Mouse (Mus musculus) limb, embryonic 13.5 days (tissue): ENCODE measurements at regions not wholly inside any gene's neighbourhood (a gene's known extent, or its start where the extent isn't known, plus 50 kb on each side); places are given as distances from the start of the nearest gene placed in this dataset.
A peak's percentile ranks its signal among the peaks of the same experiment; 100 is the strongest.
"Not testable (repeated sequence)": the region's sequence is repeated elsewhere in the genome, so short reads cannot be mapped to it uniquely, and the experiment has no call there.

Source experiments
- ATAC-seq: fragments of 200-750 bp; cut with Nextera tagmentation; 2 replicates; pipeline ENCODE4 v1.8.0; 2017; ENCODE audit warnings: low read depth, moderate number of reproducible peaks, moderate TSS enrichment; ENCODE audit not compliant: low FRiP score
- H3K27ac ChIP-seq: fragments of 300-500 bp; sonication (generic); 2 replicates; pipeline ENCODE4 v1.5.1; 2015; ENCODE audit warnings: inconsistent platforms, mild to moderate bottlenecking, moderate library complexity
- H3K27me3 ChIP-seq: fragments of 300-500 bp; sonication (generic); 2 replicates; pipeline ENCODE4 v1.6.1; 2015; ENCODE audit warnings: mild to moderate bottlenecking, inconsistent platforms
- H3K36me3 ChIP-seq: fragments of 300-500 bp; sonication (generic); 2 replicates; pipeline ENCODE4 v1.6.1; 2015; ENCODE audit warnings: inconsistent platforms, mild to moderate bottlenecking, moderate library complexity
- H3K4me1 ChIP-seq: fragments of 300-500 bp; sonication (generic); 2 replicates; pipeline ENCODE4 v1.6.1; 2015; ENCODE audit warnings: inconsistent platforms
- H3K4me2 ChIP-seq: fragments of 300-500 bp; sonication (generic); replicated peaks from 2 replicates; pipeline ENCODE4 v1.6.1; 2015; ENCODE audit warnings: inconsistent platforms, mild to moderate bottlenecking, moderate library complexity
- H3K4me3 ChIP-seq: fragments of 300-500 bp; sonication (generic); 2 replicates; pipeline ENCODE4 v1.5.1; 2015; ENCODE audit warnings: moderate library complexity, mild to moderate bottlenecking, inconsistent platforms
- H3K9ac ChIP-seq: fragments of 300-500 bp; sonication (generic); 2 replicates; pipeline ENCODE4 v1.6.1; 2015; ENCODE audit warnings: mild to moderate bottlenecking, inconsistent platforms
- H3K9me3 ChIP-seq: fragments of 300-500 bp; sonication (generic); 2 replicates; pipeline ENCODE4 v1.6.1; 2016; ENCODE audit warnings: inconsistent platforms
- WGBS: fragments of 180-500 bp; shearing (Covaris S2); methylation state at CpG from one replicate; pipeline ENCODE4 v1.1.7; 2015; 5-methylcytosine and 5-hydroxymethylcytosine counted together

DNA sequence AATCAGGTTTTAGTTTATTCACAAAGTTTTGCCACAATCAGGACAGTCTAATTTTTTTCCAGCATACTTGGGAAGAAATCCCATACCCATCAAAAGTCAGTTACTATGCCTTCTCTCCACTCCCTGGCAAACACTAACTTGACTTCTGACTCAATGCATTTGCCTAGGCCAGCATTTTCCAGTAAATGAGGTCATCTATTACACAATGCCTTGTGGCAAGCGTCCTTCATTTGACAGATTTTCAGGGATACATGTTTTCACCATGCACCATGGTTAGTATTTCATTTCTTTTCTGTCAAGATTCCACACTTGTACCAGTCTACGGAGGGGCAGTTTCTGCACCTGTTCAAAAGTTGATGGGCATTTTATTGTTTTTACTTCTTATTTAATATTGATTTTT lies 88.4 kb upstream of the Slc2a12 start:
- not testable (repeated sequence) for H3K36me3 ChIP-seq, ATAC-seq, H3K27ac ChIP-seq, H3K27me3 ChIP-seq, H3K4me1 ChIP-seq, H3K4me2 ChIP-seq, H3K4me3 ChIP-seq, H3K9me3 ChIP-seq, H3K9ac ChIP-seq
- WGBS, result 94% methylated on average over 2 of the region's 2 CpGs

DNA sequence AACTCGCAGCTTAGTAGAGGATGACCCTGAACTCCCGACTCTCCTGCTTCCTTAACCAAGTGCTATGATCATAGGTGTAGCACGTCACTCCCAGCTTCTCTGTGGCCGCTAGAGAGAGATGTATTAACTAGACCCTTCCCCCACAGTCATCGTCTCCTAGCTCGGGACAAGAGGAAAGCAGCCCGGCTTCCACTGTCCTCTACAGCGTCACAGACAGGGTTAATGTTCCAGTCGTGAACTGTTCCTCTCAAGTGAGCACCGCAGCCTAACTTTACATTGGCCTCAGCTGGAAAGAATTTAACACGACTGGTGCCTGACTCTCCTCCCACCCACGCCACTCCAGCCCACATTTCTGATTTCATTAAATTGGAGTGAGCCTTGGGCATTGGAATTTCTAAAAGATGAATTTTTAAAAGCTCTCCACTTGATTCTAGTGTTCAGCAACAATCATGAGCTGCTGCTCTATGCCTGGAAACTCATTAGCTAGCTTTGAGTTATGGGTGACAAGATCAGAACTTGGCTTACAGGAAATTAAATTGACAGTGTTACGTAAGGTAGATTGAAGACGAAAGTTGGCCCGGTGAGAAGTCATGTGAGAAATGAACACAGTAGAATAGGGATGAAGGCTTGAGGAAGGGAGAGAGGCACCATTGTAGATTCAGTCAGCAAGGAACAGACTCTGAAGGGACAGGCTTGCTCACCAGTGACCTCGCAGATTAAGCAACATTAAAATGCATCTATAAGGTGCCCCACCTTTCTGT lies 75.4 kb upstream of the Slc2a12 start:
- H3K27me3 ChIP-seq, H3K4me1 ChIP-seq, H3K27ac ChIP-seq, H3K9ac ChIP-seq, H3K9me3 ChIP-seq, H3K4me2 ChIP-seq, H3K36me3 ChIP-seq, H3K4me3 ChIP-seq: not testable (repeated sequence)
- 46% methylated on average over 16 of the region's 16 CpGs for WGBS
- ATAC-seq, result peak; percentile 54

DNA sequence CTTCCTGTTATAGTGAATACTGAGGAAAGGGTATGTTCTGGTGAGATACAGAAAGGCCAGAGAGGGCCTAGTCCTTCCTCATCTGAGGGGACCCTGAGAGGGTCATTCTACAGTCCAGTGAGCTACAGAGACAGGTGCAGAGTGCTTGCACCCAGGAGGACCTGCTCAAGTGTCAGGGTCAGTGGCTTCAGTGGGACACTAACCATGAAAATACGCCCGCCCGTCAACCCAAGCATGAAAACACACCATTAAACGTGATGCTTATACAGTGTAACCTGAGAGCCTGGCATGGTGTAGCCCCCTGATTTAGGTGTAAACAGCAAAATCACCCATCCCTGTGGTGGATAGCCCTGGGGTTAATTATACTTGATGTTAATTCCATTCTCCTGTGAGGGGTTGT lies 70.8 kb upstream of the Slc2a12 start:
- not testable (repeated sequence) for H3K4me3 ChIP-seq, H3K36me3 ChIP-seq, H3K27me3 ChIP-seq, H3K9ac ChIP-seq, H3K4me2 ChIP-seq, H3K9me3 ChIP-seq, H3K4me1 ChIP-seq, H3K27ac ChIP-seq, ATAC-seq
- 66% methylated on average over 4 of the region's 4 CpGs for WGBS

DNA sequence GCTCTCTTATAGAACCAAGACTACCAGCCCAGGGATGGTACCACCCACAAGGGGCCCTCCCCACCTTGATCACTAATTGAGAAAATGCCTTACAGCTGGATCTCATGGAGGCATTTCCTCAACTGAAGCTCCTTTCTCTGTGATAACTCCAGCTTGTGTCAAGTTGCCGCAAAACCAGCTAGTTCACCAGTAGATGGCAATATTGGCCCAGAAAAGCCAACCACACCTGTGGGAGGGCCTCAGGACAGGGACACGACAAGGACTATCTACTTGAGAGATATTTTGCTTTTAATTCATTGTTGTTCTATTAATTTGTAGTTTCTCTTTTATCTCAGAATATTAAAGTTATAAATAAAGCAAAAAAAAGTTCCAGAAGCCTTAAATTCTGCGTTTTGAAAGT lies 65.4 kb upstream of the Slc2a12 start:
- not testable (repeated sequence) for ATAC-seq, H3K27ac ChIP-seq
- WGBS, result 16% methylated on average over 3 of the region's 3 CpGs

DNA sequence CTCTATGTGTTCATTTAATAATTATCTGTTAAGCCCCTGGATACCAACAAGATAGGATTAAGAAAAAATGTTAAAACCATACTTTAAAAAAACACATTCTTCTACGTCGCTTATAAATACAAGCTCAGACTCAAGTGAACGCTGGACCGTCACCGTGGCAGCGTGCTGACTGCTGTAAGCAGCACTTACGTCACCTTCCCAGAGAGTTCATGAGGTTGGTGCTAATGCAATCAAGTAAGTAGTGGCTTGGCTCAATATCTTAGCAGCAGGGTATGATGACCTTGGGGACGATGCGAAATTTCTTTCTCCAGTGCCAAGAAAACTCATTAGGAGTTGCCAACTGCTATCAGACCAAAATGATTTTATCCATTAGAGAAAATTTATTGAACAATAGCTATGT lies 63.5 kb upstream of the Slc2a12 start:
- not testable (repeated sequence) for H3K27ac ChIP-seq, H3K36me3 ChIP-seq, H3K9ac ChIP-seq, H3K4me1 ChIP-seq, H3K4me3 ChIP-seq, H3K4me2 ChIP-seq, H3K27me3 ChIP-seq, ATAC-seq, H3K9me3 ChIP-seq
- 83% methylated on average over 9 of the region's 9 CpGs for WGBS

More for the DNA sequence above, 65.4 kb upstream of the Slc2a12 start:
- not testable (repeated sequence) for H3K36me3 ChIP-seq, H3K27me3 ChIP-seq, H3K4me3 ChIP-seq, H3K9me3 ChIP-seq, H3K4me1 ChIP-seq, H3K9ac ChIP-seq, H3K4me2 ChIP-seq

DNA sequence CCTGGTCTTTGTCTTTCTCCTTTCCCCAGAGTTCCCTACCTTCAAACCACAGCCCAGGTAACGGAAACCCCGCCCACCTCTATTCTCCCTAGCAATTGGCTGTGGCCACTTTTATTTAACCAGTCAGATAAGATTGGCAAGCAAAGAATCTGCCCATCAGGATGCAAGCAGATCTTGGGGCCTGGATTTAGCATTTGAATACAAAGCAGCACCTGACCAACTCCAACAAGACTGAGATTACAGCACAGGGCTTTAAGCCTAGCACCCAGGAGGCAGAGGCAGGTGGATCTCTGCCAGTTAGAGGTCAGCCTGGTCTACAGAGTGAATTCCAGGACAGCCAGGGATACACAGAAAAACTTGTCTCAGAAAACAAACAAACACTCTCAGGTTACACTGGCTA lies 61.5 kb upstream of the Slc2a12 start:
- H3K4me2 ChIP-seq, ATAC-seq, H3K27ac ChIP-seq, H3K27me3 ChIP-seq, H3K9ac ChIP-seq, H3K36me3 ChIP-seq, H3K4me1 ChIP-seq, H3K4me3 ChIP-seq, H3K9me3 ChIP-seq: not testable (repeated sequence)
- 83% methylated on average over 2 of the region's 2 CpGs for WGBS

DNA sequence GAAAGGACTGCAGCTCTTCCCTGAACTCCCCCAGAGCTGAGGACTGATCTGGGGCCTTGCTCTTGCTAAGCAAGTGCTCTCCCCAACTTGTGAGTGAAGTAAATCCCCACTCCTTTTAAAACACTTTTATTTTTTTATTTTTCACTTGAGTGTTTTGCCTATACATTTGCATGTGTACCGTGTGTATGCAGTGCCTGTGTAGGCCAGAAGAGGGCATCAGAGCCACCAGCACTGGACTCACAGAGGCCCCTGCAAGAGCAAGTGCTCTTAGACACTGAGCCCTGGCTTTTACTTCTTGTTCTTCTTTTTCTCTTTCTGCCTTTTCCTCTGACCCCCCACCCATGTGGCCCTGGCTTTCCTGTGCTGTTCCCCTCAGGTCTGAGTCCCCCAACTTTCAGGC lies 56.2 kb upstream of the Slc2a12 start:
- not testable (repeated sequence) for H3K27ac ChIP-seq, H3K36me3 ChIP-seq, H3K9me3 ChIP-seq, H3K27me3 ChIP-seq, H3K9ac ChIP-seq, H3K4me1 ChIP-seq, ATAC-seq, H3K4me2 ChIP-seq, H3K4me3 ChIP-seq
- 86% methylated on average over 1 of the region's 1 CpGs for WGBS

DNA sequence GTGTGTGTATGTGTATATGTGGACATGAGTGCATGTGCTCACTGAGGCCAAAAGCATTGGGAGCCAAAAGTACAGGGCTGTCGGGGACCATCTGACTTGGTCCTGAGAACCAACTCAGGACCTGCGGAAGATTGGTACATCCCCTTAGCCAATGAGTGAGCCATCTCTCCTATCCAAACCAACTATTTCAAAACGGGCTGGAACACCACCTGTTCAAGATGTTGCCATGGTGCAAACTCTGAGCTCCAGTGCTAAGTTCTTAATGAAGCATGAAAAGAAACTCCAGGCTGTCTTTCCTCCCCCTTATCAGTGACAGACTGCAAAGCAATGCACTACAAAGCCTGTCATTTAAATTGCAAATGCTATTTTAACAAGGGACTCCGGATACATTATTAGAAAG lies 53.1 kb upstream of the Slc2a12 start:
- WGBS, result 61% methylated on average over 4 of the region's 4 CpGs
- 0 out of 2 replicates have a peak, but pooled peaks have one; percentile 40 for ATAC-seq

DNA sequence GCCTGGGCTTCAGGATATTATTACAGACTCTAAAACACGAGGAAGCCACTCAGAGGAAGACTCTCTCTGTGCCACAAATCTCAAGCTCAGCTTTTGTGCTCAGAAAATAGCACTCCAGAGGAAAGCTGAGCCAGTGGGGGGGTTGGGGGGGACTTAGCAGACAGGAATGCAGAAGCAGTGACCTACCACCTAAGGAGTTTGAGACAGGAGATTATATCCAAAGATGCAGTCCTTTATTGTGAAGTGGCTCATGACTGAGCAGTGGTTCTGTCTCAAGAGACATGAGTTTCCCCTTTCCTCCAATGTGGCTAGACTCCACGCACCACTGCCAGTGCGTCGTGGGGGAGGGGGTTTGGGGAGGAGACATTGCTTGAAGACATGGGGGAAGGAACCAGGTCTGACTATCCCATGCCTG lies 52.6 kb upstream of the Slc2a12 start:
- not testable (repeated sequence) for H3K27me3 ChIP-seq, H3K4me3 ChIP-seq, H3K4me2 ChIP-seq, H3K9ac ChIP-seq, H3K36me3 ChIP-seq, H3K27ac ChIP-seq, H3K9me3 ChIP-seq, H3K4me1 ChIP-seq, ATAC-seq
- WGBS, result 50% methylated on average over 4 of the region's 4 CpGs

More for the DNA sequence above, 53.1 kb upstream of the Slc2a12 start:
- not testable (repeated sequence) for H3K4me3 ChIP-seq, H3K4me2 ChIP-seq, H3K9me3 ChIP-seq, H3K9ac ChIP-seq, H3K4me1 ChIP-seq, H3K27ac ChIP-seq, H3K36me3 ChIP-seq, H3K27me3 ChIP-seq

DNA sequence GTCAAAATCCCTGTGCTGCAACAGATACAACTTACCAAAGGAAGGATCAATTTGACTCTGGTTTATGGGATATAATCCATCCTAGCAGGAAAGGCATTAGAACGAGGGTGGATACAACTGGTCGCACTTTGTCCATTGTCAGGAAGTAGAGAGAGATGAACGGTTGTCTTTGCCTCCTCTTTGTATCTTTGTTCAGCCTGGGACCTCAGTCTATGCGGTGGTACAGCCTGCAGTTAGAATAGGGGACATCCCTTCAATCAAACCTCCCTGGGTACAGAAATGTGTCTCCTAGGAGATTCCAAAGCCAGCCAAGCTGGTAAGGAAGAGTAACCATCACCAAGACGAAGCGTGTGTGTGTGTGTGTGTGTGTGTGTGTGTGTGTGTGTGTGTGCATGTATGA lies 52.1 kb upstream of the Slc2a12 start:
- not testable (repeated sequence) for H3K9ac ChIP-seq, H3K4me2 ChIP-seq, ATAC-seq, H3K36me3 ChIP-seq, H3K27me3 ChIP-seq, H3K9me3 ChIP-seq, H3K4me1 ChIP-seq, H3K27ac ChIP-seq, H3K4me3 ChIP-seq
- 85% methylated on average over 6 of the region's 6 CpGs for whole genome bisulfite sequencing
